In the genomic region with DNA sequence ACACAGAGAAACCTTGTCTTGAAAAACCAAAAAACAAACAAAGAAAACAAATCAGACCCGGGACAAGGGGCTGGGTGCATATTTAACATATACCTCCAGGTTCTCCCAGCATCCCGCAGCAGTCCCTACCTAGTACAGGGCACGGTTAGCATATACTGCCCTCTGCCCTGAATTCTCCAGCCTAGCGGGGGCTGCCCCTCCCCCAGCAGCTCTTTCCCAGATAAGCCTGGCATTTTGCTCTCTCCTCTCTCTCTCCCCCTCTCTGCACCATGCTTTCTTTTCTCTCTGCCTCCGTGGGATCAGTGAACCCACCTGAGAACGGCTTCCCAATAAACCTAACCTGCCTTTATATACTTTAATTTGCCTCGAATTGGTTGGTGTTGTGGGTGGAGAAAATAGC, we compare ENCODE assay signal across 11 mouse cellular contexts. TPM values are rescaled to one million over a fixed set of nuclear protein-coding genes. Genes with fewer than 3 reads are reported as not detected.
DNase-seq lines count a peak whose midpoint lies in the region; ATAC-seq and TF ChIP-seq lines count a peak whose summit lies in the region.
"Had no signal": no experiment of that assay in that cellular context is flagged by ENCODE, and none has a peak within 500 bp of the region (broad histone marks: within the 10 kb centered on the region; RNA-seq: fewer than 3 reads in every experiment).

No protein-coding gene starts in this region.

- H3K4me3 ChIP-seq in forebrain, embryonic 16.5 days (replicated peaks; ENCODE audit: low read length) = no peak overlapping the region
- no peak overlapping the region for H3K4me3 ChIP-seq in forebrain, postnatal 0 days (ENCODE audit: low read depth, low read length)
- no peak overlapping the region for H3K4me3 ChIP-seq in left cerebral cortex, adult 2 months
- H3K4me3 ChIP-seq in heart, embryonic 16.5 days (ENCODE audit: low read length) = no peak overlapping the region
- no peak overlapping the region for H3K4me3 ChIP-seq in liver, embryonic 15.5 days (replicated peaks)

- H3K27me3 ChIP-seq in forebrain, embryonic 16.5 days (replicated peaks; ENCODE audit: control insufficient read depth, insufficient read depth, low read length) = no peaks in the 10 kb centered on the region
- no peaks in the 10 kb centered on the region for H3K27me3 ChIP-seq in forebrain, postnatal 0 days (ENCODE audit: insufficient read depth, low read length)
- H3K27me3 ChIP-seq in heart, embryonic 16.5 days (ENCODE audit: control insufficient read depth, insufficient read depth, low read length) = no peaks in the 10 kb centered on the region
- H3K27me3 ChIP-seq in liver, embryonic 15.5 days = no peaks in the 10 kb centered on the region

- no peak for ATAC-seq in forebrain, embryonic 16.5 days
- ATAC-seq in forebrain, postnatal 0 days = no peak
- no peak for ATAC-seq in heart, embryonic 16.5 days (replicated peaks; ENCODE audit: extremely low read depth, insufficient read depth, low FRiP score)
- ATAC-seq in liver, embryonic 15.5 days (ENCODE audit: insufficient read depth) = no peak
- no peak for ATAC-seq in megakaryocyte progenitor cell, adult 5-6 weeks (replicated peaks; ENCODE audit: poor library complexity)

- intact Hi-C loops in left cerebral cortex, adult 2 months (cut with DNase I) = no loop called here
- intact Hi-C loops in left cerebral cortex, postnatal 14 days (cut with DNase I) = no loop called here

- no peaks in the 10 kb centered on the region for H3K36me3 ChIP-seq in forebrain, embryonic 16.5 days (ENCODE audit: control insufficient read depth, insufficient read depth)
- no peaks in the 10 kb centered on the region for H3K36me3 ChIP-seq in forebrain, postnatal 0 days (ENCODE audit: insufficient read depth)
- H3K36me3 ChIP-seq in heart, embryonic 16.5 days (ENCODE audit: control insufficient read depth, insufficient read depth) = no peaks in the 10 kb centered on the region
- H3K36me3 ChIP-seq in liver, embryonic 15.5 days (replicated peaks) = no peaks in the 10 kb centered on the region

- WGBS in forebrain, embryonic 16.5 days = 49% methylated on average over 7 of the region's 7 CpGs
- 54% methylated on average over 7 of the region's 7 CpGs for WGBS in forebrain, postnatal 0 days
- 28% methylated on average over 7 of the region's 7 CpGs for WGBS in heart, embryonic 16.5 days
- WGBS in liver, embryonic 15.5 days (ENCODE audit: insufficient replicate concordance) = 41% methylated on average over 7 of the region's 7 CpGs

- H3K4me2 ChIP-seq in forebrain, embryonic 16.5 days (ENCODE audit: low read length) = no peak overlapping the region
- H3K4me2 ChIP-seq in forebrain, postnatal 0 days (ENCODE audit: low read depth) = no peak overlapping the region
- peak overlapping the region; percentile 27; the same call in 1 of the 2 replicates for H3K4me2 ChIP-seq in heart, embryonic 16.5 days (ENCODE audit: low read depth, low read length)
- H3K4me2 ChIP-seq in liver, embryonic 15.5 days = no peak overlapping the region

- no peaks in the 10 kb centered on the region for H3K9me3 ChIP-seq in forebrain, embryonic 16.5 days (ENCODE audit: control insufficient read depth, low read length)
- H3K9me3 ChIP-seq in forebrain, postnatal 0 days (ENCODE audit: low read length) = no peaks in the 10 kb centered on the region
- no peaks in the 10 kb centered on the region for H3K9me3 ChIP-seq in heart, embryonic 16.5 days (replicated peaks; ENCODE audit: control insufficient read depth, low read length)
- H3K9me3 ChIP-seq in liver, embryonic 15.5 days (replicated peaks) = no peaks in the 10 kb centered on the region

- no peak for TF ChIP-seq CTCF in forebrain, postnatal 0 days (IDR thresholded peaks at IDR 0.05; ENCODE audit: low read depth)
- TF ChIP-seq CTCF in left cerebral cortex, adult 2 months (IDR thresholded peaks at IDR 0.05) = no peak

- H3K9ac ChIP-seq in forebrain, embryonic 16.5 days (replicated peaks; ENCODE audit: low read depth, low read length) = no peak overlapping the region
- H3K9ac ChIP-seq in forebrain, postnatal 0 days = no peak overlapping the region
- H3K9ac ChIP-seq in heart, embryonic 16.5 days (ENCODE audit: low read length) = peak overlapping the region; percentile 30; the same call in 1 of the 2 replicates
- no peak overlapping the region for H3K9ac ChIP-seq in liver, embryonic 15.5 days

- peak overlapping the region; percentile 13; the same call in 1 of the 2 replicates for H3K27ac ChIP-seq in forebrain, embryonic 16.5 days (ENCODE audit: low read length)
- H3K27ac ChIP-seq in forebrain, postnatal 0 days (ENCODE audit: low read depth, low read length) = no peak overlapping the region
- peak overlapping the region; percentile 78 for H3K27ac ChIP-seq in left cerebral cortex, adult 2 months
- peak overlapping the region; percentile 80 for H3K27ac ChIP-seq in heart, embryonic 16.5 days (ENCODE audit: low read length)
- H3K27ac ChIP-seq in liver, embryonic 15.5 days (replicated peaks) = peak overlapping the region; percentile 67; the same call in 1 of the 2 replicates

- DNase-seq in forebrain, postnatal 0 days = no peak
- DNase-seq in left cerebral cortex, adult 2 months (ENCODE audit: extremely low spot score in 1 of 2, low spot score in 2 of 2) = no peak
- no peak for DNase-seq in left cerebral cortex, postnatal 14 days (ENCODE audit: low spot score in 2 of 2)
- no peak for DNase-seq in thymus, postnatal 14 days
- DNase-seq: B cell, adult 2 months; right cerebral cortex, postnatal 25 days had no signal

- peaks cover 14% of the 10 kb centered on the region for H3K4me1 ChIP-seq in forebrain, embryonic 16.5 days (replicated peaks; ENCODE audit: control insufficient read depth, insufficient read depth, low read length)
- peaks cover 10% of the 10 kb centered on the region for H3K4me1 ChIP-seq in forebrain, postnatal 0 days (ENCODE audit: insufficient read depth)
- peaks cover 29% of the 10 kb centered on the region for H3K4me1 ChIP-seq in heart, embryonic 16.5 days (ENCODE audit: control insufficient read depth, insufficient read depth, low read length)
- H3K4me1 ChIP-seq in liver, embryonic 15.5 days (replicated peaks) = peaks cover 32% of the 10 kb centered on the region

RNA-seq across cellular contexts. Expression of a gene that starts 3.6 kb away (rescaled TPM):
- 726 and 729 TPM in 2 replicates for polyA plus RNA-seq in forebrain, embryonic 16.5 days (2015; fragmentation: Nextera tagmentation; extraction: Ambion mirVana)
- 960 and 1,112 TPM in 2 replicates for total RNA-seq in forebrain, postnatal 0 days (2014; rRNA removed)
- polyA plus RNA-seq in forebrain, postnatal 0 days (2015; fragmentation: Nextera tagmentation; extraction: Ambion mirVana) = 1,015 and 1,046 TPM in 2 replicates
- total RNA-seq in left cerebral cortex, adult 2 months (2021) = 100 to 1,000 TPM; 539 to 573 TPM
- 100 to 1,000 TPM; 785 to 820 TPM for total RNA-seq in left cerebral cortex, postnatal 14 days (2021)
- 1,046 and 1,072 TPM in 2 replicates for polyA plus RNA-seq in heart, embryonic 16.5 days (2015; fragmentation: Nextera tagmentation; extraction: Ambion mirVana)
- polyA plus RNA-seq in liver, embryonic 15.5 days (2015; fragmentation: Nextera tagmentation; extraction: Ambion mirVana) = 980 and 1,043 TPM in 2 replicates
- total RNA-seq in megakaryocyte progenitor cell, adult 5-6 weeks (2015) = 441 and 471 TPM in 2 replicates
- 272 TPM in 2 replicates for total RNA-seq in megakaryocyte progenitor cell, adult 5-6 weeks (2017)

RNA-seq across cellular contexts. Expression of a gene that starts 11.9 kb away (rescaled TPM):
- polyA plus RNA-seq in forebrain, embryonic 16.5 days (2015; fragmentation: Nextera tagmentation; extraction: Ambion mirVana) = 1.7 and 1.8 TPM in 2 replicates
- total RNA-seq in forebrain, postnatal 0 days (2014; rRNA removed) = 2.5 and 3.3 TPM in 2 replicates
- 1.1 and 1.3 TPM in 2 replicates for polyA plus RNA-seq in forebrain, postnatal 0 days (2015; fragmentation: Nextera tagmentation; extraction: Ambion mirVana)
- 1 to 10 TPM; 2.1 to 4.0 TPM for total RNA-seq in left cerebral cortex, adult 2 months (2021)
- 1 to 10 TPM in 1 of 2 experiments, under 1 TPM in 1; 0.81 to 1.6 TPM for total RNA-seq in left cerebral cortex, postnatal 14 days (2021)
- polyA plus RNA-seq in heart, embryonic 16.5 days (2015; fragmentation: Nextera tagmentation; extraction: Ambion mirVana) = 1.1 and 1.3 TPM in 2 replicates
- polyA plus RNA-seq in liver, embryonic 15.5 days (2015; fragmentation: Nextera tagmentation; extraction: Ambion mirVana) = 0.15 and 0.37 TPM in 2 replicates
- 0.29 and 0.49 TPM in 2 replicates for total RNA-seq in megakaryocyte progenitor cell, adult 5-6 weeks (2015)
- total RNA-seq in megakaryocyte progenitor cell, adult 5-6 weeks (2017) = 1.1 and 2.8 TPM in 2 replicates
- total RNA-seq: hematopoietic stem cell, adult 5-6 weeks had no signal

RNA-seq across cellular contexts. Expression of a gene that starts 15.8 kb away (rescaled TPM):
- polyA plus RNA-seq in forebrain, embryonic 16.5 days (2015; fragmentation: Nextera tagmentation; extraction: Ambion mirVana) = 0.39 and 0.52 TPM in 2 replicates
- 28.0 and 34.5 TPM in 2 replicates for total RNA-seq in forebrain, postnatal 0 days (2014; rRNA removed)
- 3.6 and 4.7 TPM in 2 replicates for polyA plus RNA-seq in forebrain, postnatal 0 days (2015; fragmentation: Nextera tagmentation; extraction: Ambion mirVana)
- 100 to 1,000 TPM; 129 to 142 TPM for total RNA-seq in left cerebral cortex, adult 2 months (2021)
- total RNA-seq in left cerebral cortex, postnatal 14 days (2021) = 10 to 100 TPM; 93.4 to 99.2 TPM
- not detected in 2 replicates for polyA plus RNA-seq in heart, embryonic 16.5 days (2015; fragmentation: Nextera tagmentation; extraction: Ambion mirVana)
- polyA plus RNA-seq in liver, embryonic 15.5 days (2015; fragmentation: Nextera tagmentation; extraction: Ambion mirVana) = 0.02 TPM in 1 of 2 replicates, not detected in the other
- not detected in 2 replicates for total RNA-seq in megakaryocyte progenitor cell, adult 5-6 weeks (2015)
- not detected in 2 replicates for total RNA-seq in megakaryocyte progenitor cell, adult 5-6 weeks (2017)
- total RNA-seq: hematopoietic stem cell, adult 5-6 weeks had no signal

RNA-seq across cellular contexts. Expression of a gene that starts 18.7 kb away (rescaled TPM):
- 61.1 and 71.1 TPM in 2 replicates for polyA plus RNA-seq in forebrain, embryonic 16.5 days (2015; fragmentation: Nextera tagmentation; extraction: Ambion mirVana)
- 61.9 and 69.9 TPM in 2 replicates for total RNA-seq in forebrain, postnatal 0 days (2014; rRNA removed)
- polyA plus RNA-seq in forebrain, postnatal 0 days (2015; fragmentation: Nextera tagmentation; extraction: Ambion mirVana) = 67.9 and 76.5 TPM in 2 replicates
- 10 to 100 TPM; 80.7 to 84.8 TPM for total RNA-seq in left cerebral cortex, adult 2 months (2021)
- 10 to 100 TPM; 64.2 to 70.3 TPM for total RNA-seq in left cerebral cortex, postnatal 14 days (2021)
- polyA plus RNA-seq in heart, embryonic 16.5 days (2015; fragmentation: Nextera tagmentation; extraction: Ambion mirVana) = 98.0 and 101 TPM in 2 replicates
- polyA plus RNA-seq in liver, embryonic 15.5 days (2015; fragmentation: Nextera tagmentation; extraction: Ambion mirVana) = 105 and 107 TPM in 2 replicates
- total RNA-seq in megakaryocyte progenitor cell, adult 5-6 weeks (2015) = 69.2 and 79.0 TPM in 2 replicates
- 154 and 169 TPM in 2 replicates for total RNA-seq in megakaryocyte progenitor cell, adult 5-6 weeks (2017)

RNA-seq across cellular contexts. Expression of a gene that starts 31.5 kb away (rescaled TPM):
- polyA plus RNA-seq in forebrain, embryonic 16.5 days (2015; fragmentation: Nextera tagmentation; extraction: Ambion mirVana) = 75.9 and 76.6 TPM in 2 replicates
- total RNA-seq in forebrain, postnatal 0 days (2014; rRNA removed) = 64.2 and 91.5 TPM in 2 replicates
- polyA plus RNA-seq in forebrain, postnatal 0 days (2015; fragmentation: Nextera tagmentation; extraction: Ambion mirVana) = 128 and 148 TPM in 2 replicates
- 10 to 100 TPM; 79.3 to 80.6 TPM for total RNA-seq in left cerebral cortex, adult 2 months (2021)
- total RNA-seq in left cerebral cortex, postnatal 14 days (2021) = 10 to 100 TPM; 71.9 to 77.9 TPM
- polyA plus RNA-seq in heart, embryonic 16.5 days (2015; fragmentation: Nextera tagmentation; extraction: Ambion mirVana) = 45.5 and 47.0 TPM in 2 replicates
- polyA plus RNA-seq in liver, embryonic 15.5 days (2015; fragmentation: Nextera tagmentation; extraction: Ambion mirVana) = 21.4 and 23.1 TPM in 2 replicates
- 8.3 and 10.2 TPM in 2 replicates for total RNA-seq in megakaryocyte progenitor cell, adult 5-6 weeks (2015)
- total RNA-seq in megakaryocyte progenitor cell, adult 5-6 weeks (2017) = 8.2 and 10.4 TPM in 2 replicates

Comparison
In these comparisons a context has a peak if more than half of its experiments do, and no peak if none do; other contexts are left out.
1. RNA of a gene that starts 15.8 kb away (total RNA-seq): 129 to 142 TPM in left cerebral cortex, adult 2 months, 93.4 to 99.2 TPM in left cerebral cortex, postnatal 14 days and 28.0 to 34.5 TPM in forebrain, postnatal 0 days; not detected in megakaryocyte progenitor cell, adult 5-6 weeks; every median in the first group is over 10 times any median in the second.